Mouse (Mus musculus) NIH3T3 (cell line): ENCODE data around the gene Pvr.

Source experiments
- DNase-seq: peaks from one replicate; pipeline ENCODE4 v3.0.0-alpha.2; 2012; ENCODE audit warnings: low read depth

The Pvr gene

DNA sequence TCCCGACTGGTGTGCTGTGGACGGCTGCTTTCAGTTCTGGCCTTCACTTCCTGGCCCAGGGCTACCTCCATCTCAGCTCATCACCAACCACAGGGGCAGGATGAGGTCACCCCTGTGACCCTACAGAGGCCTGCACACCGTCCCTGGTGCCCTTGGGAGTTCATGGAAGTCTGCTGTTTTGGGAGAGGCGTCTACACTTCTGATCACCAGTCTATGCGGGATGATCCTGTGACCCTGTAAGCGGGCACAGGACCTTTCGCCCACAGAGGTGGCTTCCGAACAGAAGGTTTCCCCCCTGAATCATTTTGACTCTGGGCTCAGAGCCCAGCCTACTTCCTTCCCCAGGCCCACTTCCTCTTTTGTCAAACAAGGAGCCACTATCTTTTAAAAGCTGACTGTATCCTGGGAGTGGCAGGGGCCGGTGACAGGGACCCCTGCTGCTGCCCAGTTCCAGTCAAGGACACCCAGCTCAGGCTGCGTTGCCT is 49.8 kb downstream of the Pvr start:
- no peak for DNase-seq

DNA sequence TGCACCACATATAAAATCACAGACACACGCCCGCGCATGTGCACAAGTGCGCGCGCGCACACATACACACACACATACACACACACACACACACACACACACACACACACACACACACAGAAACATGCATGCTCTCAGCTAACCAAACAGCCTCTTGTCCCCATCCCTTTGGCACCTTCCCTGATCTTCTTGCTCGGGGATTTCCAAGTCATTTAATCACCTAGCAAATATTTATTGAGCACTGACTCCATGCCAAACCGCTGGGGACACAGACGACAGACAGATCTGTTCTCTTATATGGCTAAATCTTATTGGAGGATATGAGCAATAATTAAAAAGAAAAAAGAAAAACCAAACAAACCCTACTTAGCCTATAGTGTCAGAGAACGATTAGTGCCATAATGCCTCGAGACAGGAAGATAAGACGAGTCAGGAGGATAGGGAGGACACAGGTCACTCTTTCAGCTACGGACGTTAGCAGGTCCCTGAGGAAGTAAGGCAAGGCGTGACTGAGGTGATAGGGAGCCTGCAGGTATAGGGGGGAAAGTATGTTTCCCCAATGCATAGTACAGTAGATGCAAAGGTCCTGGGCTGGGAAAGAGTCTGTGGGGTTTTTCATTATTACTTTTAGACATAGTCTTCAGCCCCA is 53.1 kb downstream of the Pvr start:
- no peak for DNase-seq

DNA sequence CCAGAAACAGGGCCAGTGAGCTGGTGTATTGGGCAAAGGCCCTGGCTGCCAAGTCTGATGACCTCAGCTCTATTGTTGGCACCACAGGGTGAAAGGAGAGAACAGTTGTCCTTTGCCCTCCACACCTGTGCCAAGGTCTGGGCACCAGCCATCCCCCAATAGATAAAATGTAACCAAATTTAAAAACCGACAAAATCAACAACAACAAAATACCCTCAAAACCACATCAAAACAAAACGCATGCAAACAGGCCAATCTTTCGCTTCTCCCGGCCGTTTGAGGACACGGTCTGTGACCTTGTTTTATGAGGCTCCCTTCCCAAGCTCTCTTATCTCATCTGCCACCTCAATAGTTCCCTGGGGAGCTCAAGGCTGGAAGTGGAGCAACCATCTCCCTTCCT is 54.5 kb downstream of the Pvr start:
- no peak for DNase-seq

DNA sequence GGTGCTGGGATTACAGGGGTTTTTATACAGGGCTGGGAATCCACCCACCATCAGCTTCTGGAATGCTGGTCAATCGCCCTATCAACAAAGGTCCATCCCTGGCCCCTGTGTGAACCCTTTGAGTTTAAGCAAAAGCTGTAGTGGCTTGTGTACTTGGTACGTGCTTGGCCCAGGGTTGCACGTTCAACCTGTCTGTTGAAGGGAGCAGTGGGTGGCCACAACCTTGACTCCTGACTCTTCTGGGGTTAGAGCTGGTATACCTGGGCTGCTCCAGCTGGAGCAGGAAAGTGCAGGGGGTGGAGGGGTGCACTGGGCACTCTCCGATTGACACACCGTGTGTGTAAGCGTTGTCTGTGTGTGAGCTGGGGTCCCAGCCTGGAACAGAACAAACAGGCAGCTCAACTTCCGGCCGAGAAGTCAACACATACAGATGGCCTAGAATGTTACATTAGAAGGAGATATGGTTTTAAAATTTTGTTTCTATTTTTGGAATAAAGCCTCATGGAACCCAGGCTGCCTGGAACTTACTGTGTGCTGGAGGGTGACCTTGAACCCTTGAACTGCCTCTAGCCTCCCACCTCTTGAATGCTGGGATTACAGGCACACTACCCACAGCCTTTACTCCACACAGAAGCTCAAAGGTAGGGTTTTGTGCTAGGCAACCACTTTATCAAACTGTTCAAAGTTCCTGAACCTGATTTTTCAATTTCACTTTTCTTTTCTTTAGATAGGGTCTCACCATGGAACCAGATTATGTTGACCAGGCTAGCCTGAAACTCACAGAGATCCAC is 55.5 kb downstream of the Pvr start:
- DNase-seq: no peak

DNA sequence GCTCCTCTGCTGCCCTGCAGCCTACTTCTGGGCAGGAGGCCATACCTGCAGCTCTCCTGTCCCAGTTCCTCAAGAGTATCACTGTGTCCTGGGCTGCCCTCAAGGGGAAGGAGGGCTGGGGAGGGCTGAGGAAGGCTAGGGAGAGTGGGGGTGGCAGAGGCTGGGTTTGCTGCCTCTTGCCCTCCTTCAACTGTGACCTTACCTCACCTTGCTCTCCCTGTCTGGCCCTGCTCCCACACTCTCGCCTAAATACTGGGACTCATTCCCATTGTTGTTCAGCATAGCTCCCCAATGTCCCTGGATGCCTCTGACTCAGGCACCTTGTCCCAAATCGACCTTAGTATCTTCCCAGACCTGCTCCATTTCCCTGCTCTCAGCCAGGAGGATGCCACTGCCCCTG is 56.7 kb downstream of the Pvr start:
- no peak for DNase-seq

DNA sequence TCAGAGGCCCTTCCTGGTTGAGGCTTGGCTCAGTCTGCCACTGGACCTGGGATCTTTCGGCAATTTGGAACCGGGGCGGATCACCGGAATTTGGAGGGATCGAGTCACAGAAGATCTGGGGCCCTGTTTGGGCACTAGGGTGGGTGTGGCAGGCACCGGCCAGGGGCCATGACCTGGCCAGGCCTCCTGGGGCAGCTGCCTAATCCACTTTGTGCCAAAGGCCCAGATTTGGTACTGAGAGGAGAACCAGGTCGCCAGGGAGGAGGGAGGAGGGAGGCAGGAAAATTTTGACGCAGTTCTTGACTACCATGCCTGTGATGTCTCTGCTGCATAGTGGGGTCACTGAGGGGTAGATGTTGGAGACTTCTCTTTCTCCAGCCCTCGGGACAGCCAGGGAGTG is 59.8 kb downstream of the Pvr start, which contains the start of gene Ceacam16:
TSS of gene Ceacam16 (minus strand) at position 101 of the 400 bp plus-strand sequence.
- no peak for DNase-seq

DNA sequence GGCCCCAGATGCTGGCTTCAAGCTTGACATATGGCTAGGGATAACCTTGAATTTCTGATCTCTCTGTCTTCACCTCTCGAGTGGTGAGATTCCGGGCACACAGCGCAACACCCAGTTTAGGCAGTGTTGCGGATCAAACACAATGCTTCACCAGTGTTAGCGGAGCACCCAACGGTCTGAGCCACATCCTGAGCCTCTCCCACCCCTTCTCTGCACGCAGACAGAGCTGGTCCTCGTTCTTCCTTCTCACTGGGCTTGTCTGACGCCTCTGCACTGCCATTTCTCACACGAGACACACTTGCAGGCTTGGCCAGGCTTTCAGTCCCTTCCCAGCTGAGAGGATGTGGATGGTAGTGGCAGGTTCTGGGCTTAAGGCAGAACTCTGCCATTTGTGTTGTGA is 61.2 kb downstream of the Pvr start:
- no peak for DNase-seq

DNA sequence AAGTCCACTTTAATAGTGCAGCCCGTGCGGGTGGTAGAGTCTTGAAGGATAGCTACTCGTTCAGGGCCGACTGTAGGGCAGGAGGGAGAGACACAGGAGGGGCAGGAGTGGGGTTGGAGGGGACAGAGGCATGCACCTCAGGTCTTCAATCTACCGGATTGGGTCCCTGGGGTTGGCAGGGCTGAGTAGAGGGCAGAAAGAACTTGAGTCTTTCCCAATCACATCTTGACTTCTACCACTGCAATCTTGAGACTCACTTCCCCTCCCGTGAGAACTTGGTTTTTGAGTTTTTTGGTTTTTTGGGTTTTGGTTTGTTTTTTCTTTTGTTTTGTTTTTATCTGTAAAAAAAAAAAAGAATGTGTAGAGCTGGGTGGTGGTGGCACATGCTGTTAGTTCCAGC is 64.7 kb downstream of the Pvr start:
- DNase-seq: no peak

DNA sequence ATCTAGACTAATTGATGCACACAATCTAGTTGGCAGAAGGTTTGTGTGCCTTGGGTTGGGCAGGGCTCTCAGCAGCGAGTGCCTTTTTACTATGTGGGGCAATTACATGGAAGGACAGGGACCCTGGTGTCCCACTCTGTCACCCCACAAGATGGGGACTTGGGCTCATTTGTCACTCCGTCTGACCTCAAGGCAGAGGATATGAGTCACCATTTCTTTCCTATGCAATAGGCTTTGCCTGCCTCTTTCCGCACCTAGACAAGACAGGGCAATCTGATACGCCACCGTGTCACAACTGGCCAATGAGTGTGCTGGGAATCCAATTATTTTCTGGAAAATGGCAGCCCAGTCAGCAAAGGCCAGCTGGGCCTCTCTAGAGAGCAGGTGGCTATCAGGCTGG is 65.3 kb downstream of the Pvr start:
- no peak for DNase-seq
